Comparison of ENCODE assay signal across 8 mouse cellular contexts in the genomic region with DNA sequence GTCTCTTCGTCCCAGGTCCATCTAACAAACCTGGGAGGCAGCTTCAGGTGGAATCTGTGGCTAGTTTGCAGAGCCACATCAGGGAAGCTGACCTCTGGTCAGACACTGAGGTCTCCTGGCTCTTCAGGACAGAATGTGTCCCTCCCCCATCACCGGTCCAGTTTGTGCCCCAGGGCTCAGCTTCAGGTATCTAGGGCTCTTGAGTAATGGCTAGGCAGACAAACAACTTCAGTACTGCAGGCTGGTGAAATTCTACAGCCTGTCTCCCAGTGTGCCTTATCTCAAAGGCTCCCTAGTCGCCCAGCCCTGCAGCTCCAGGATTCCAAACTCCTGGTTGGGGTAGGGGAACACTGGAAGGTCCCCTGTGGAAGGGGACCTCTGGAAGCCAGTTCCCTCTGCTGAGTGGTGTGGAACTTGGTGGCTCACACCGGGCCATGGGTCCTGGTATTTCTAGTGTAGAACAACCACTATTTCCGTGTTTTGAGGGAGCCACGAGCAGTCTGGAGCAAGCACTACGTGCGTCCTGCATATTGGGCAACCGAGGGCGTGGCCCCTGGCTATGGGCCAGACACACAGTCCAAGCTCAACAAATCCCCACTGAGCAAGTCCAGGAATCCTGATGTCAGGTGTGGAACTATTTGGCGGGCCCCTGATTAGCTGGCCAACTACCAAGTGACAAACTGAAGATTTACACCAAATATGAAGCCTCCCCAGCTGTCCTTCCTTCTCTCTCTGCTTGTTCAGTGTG.
DNase-seq lines count a peak whose midpoint lies in the region; ATAC-seq and TF ChIP-seq lines count a peak whose summit lies in the region.

No protein-coding gene starts in this region.

- no peak overlapping the region for H3K9ac ChIP-seq in hindbrain, postnatal 0 days (replicated peaks; ENCODE audit: low read length)
- H3K9ac ChIP-seq in hindbrain, embryonic 14.5 days, result no peak overlapping the region
- H3K9ac ChIP-seq in heart, embryonic 13.5 days, result peak overlapping the region; percentile 45; the same call in 1 of the 2 replicates
- H3K9ac ChIP-seq in limb, embryonic 15.5 days, result no peak overlapping the region
- no peak overlapping the region for H3K9ac ChIP-seq in forebrain, embryonic 13.5 days

- no peak for ATAC-seq in hindbrain, postnatal 0 days
- no peak for ATAC-seq in hindbrain, embryonic 14.5 days (ENCODE audit: low FRiP score)
- ATAC-seq in heart, embryonic 13.5 days (ENCODE audit: extremely low read depth, insufficient number of reproducible peaks, low FRiP score, low TSS enrichment), result 0 out of 2 replicates have a peak, but pooled peaks have one; percentile 24
- ATAC-seq in limb, embryonic 15.5 days (ENCODE audit: insufficient number of reproducible peaks, low FRiP score, low TSS enrichment, low read depth), result no peak
- no peak for ATAC-seq in forebrain, embryonic 13.5 days

- H3K27me3 ChIP-seq in hindbrain, postnatal 0 days (ENCODE audit: insufficient read depth, low read length), result no peaks in the 10 kb centered on the region
- H3K27me3 ChIP-seq in hindbrain, embryonic 14.5 days (ENCODE audit: control insufficient read depth, insufficient read depth, low read length), result no peaks in the 10 kb centered on the region
- H3K27me3 ChIP-seq in heart, embryonic 13.5 days (replicated peaks), result no peaks in the 10 kb centered on the region
- H3K27me3 ChIP-seq in limb, embryonic 15.5 days, result no peaks in the 10 kb centered on the region
- H3K27me3 ChIP-seq in small intestine, adult 2 months (ENCODE audit: control insufficient read depth, insufficient read depth, low read length), result no peaks in the 10 kb centered on the region
- H3K27me3 ChIP-seq in forebrain, embryonic 13.5 days, result peaks cover 39% of the 10 kb centered on the region

- TF ChIP-seq CTCF in hindbrain, postnatal 0 days (IDR thresholded peaks at IDR 0.05; ENCODE audit: low read depth), result no peak
- no peak for TF ChIP-seq CTCF in small intestine, adult 2 months (IDR thresholded peaks at IDR 0.05; ENCODE audit: extremely low read depth, insufficient read length, insufficient replicate concordance, low read depth, low read length)

- H3K27ac ChIP-seq in hindbrain, postnatal 0 days, result no peak overlapping the region
- no peak overlapping the region for H3K27ac ChIP-seq in hindbrain, embryonic 14.5 days
- H3K27ac ChIP-seq in heart, embryonic 13.5 days (replicated peaks), result peak overlapping the region; percentile 87
- peak overlapping the region; percentile 6; the same call in 1 of the 2 replicates for H3K27ac ChIP-seq in limb, embryonic 15.5 days
- 0 out of 2 replicates have a peak overlapping the region, but pooled peaks have one; percentile 21 for H3K27ac ChIP-seq in small intestine, adult 2 months (ENCODE audit: insufficient read depth, low read depth, low read length)
- no peak overlapping the region for H3K27ac ChIP-seq in forebrain, embryonic 13.5 days

- no peaks in the 10 kb centered on the region for H3K4me1 ChIP-seq in hindbrain, postnatal 0 days (ENCODE audit: insufficient read depth, low read length)
- H3K4me1 ChIP-seq in hindbrain, embryonic 14.5 days (replicated peaks; ENCODE audit: control insufficient read depth, insufficient read depth, low read length), result no peaks in the 10 kb centered on the region
- peaks cover 72% of the 10 kb centered on the region for H3K4me1 ChIP-seq in heart, embryonic 13.5 days
- H3K4me1 ChIP-seq in limb, embryonic 15.5 days, result peaks cover 51% of the 10 kb centered on the region
- H3K4me1 ChIP-seq in small intestine, adult 2 months (ENCODE audit: control insufficient read depth, insufficient read depth, insufficient read length, low read length), result peaks cover 9% of the 10 kb centered on the region; the same call in 1 of the 2 replicates
- H3K4me1 ChIP-seq in forebrain, embryonic 13.5 days, result no peaks in the 10 kb centered on the region

- WGBS in hindbrain, postnatal 0 days, result 70% methylated on average over 11 of the region's 11 CpGs
- 83% methylated on average over 11 of the region's 11 CpGs for WGBS in hindbrain, embryonic 14.5 days
- 41% methylated on average over 11 of the region's 11 CpGs for WGBS in heart, embryonic 13.5 days
- WGBS in limb, embryonic 15.5 days, result 49% methylated on average over 11 of the region's 11 CpGs
- 19% methylated on average over 11 of the region's 11 CpGs for WGBS in small intestine, adult 2 months
- WGBS in forebrain, embryonic 13.5 days, result 78% methylated on average over 11 of the region's 11 CpGs

- no peaks in the 10 kb centered on the region for H3K9me3 ChIP-seq in hindbrain, postnatal 0 days (ENCODE audit: low read length)
- H3K9me3 ChIP-seq in hindbrain, embryonic 14.5 days (ENCODE audit: control insufficient read depth, low read length), result no peaks in the 10 kb centered on the region
- no peaks in the 10 kb centered on the region for H3K9me3 ChIP-seq in heart, embryonic 13.5 days
- no peaks in the 10 kb centered on the region for H3K9me3 ChIP-seq in limb, embryonic 15.5 days
- no peaks in the 10 kb centered on the region for H3K9me3 ChIP-seq in forebrain, embryonic 13.5 days (replicated peaks)

- no peak overlapping the region for H3K4me2 ChIP-seq in hindbrain, postnatal 0 days (ENCODE audit: low read depth, low read length)
- no peak overlapping the region for H3K4me2 ChIP-seq in hindbrain, embryonic 14.5 days (replicated peaks)
- peak overlapping the region; percentile 38 for H3K4me2 ChIP-seq in heart, embryonic 13.5 days
- H3K4me2 ChIP-seq in limb, embryonic 15.5 days, result no peak overlapping the region
- H3K4me2 ChIP-seq in forebrain, embryonic 13.5 days, result no peak overlapping the region

- no peak overlapping the region for H3K4me3 ChIP-seq in hindbrain, postnatal 0 days (ENCODE audit: low read length)
- H3K4me3 ChIP-seq in hindbrain, embryonic 14.5 days (replicated peaks; ENCODE audit: low read length), result no peak overlapping the region
- no peak overlapping the region for H3K4me3 ChIP-seq in heart, embryonic 13.5 days
- no peak overlapping the region for H3K4me3 ChIP-seq in limb, embryonic 15.5 days
- no peak overlapping the region for H3K4me3 ChIP-seq in small intestine, adult 2 months (ENCODE audit: low read depth, low read length)
- H3K4me3 ChIP-seq in forebrain, embryonic 13.5 days, result no peak overlapping the region

- no peak for TF ChIP-seq POLR2A in small intestine, adult 2 months (IDR thresholded peaks at IDR 0.05; ENCODE audit: low read depth, low read length)

- DNase-seq in hindbrain, postnatal 0 days (ENCODE audit: low spot score), result peak; percentile 12
- no peak for DNase-seq in hindbrain, embryonic 14.5 days (ENCODE audit: low spot score)
- DNase-seq in B cell, adult 2 months, result no peak
- DNase-seq in thymus, adult 18-20 months, result no peak

- H3K36me3 ChIP-seq in hindbrain, postnatal 0 days (ENCODE audit: insufficient read depth, low read length), result no peaks in the 10 kb centered on the region
- H3K36me3 ChIP-seq in hindbrain, embryonic 14.5 days (replicated peaks; ENCODE audit: control insufficient read depth, insufficient read depth), result no peaks in the 10 kb centered on the region
- no peaks in the 10 kb centered on the region for H3K36me3 ChIP-seq in heart, embryonic 13.5 days
- H3K36me3 ChIP-seq in limb, embryonic 15.5 days, result no peaks in the 10 kb centered on the region
- H3K36me3 ChIP-seq in small intestine, adult 2 months (ENCODE audit: control insufficient read depth, insufficient read depth, low read length), result peaks cover 3% of the 10 kb centered on the region
- no peaks in the 10 kb centered on the region for H3K36me3 ChIP-seq in forebrain, embryonic 13.5 days (ENCODE audit: poor library complexity, severe bottlenecking)

Comparison
In these comparisons a context has a peak if more than half of its experiments do, and no peak if none do; other contexts are left out.
1. H3K27ac ChIP-seq: peak in heart, embryonic 13.5 days (single experiment), limb, embryonic 15.5 days (single experiment) and small intestine, adult 2 months (single experiment); none in hindbrain, postnatal 0 days (single experiment), hindbrain, embryonic 14.5 days (single experiment) and forebrain, embryonic 13.5 days (single experiment).